Mouse (Mus musculus): ENCODE data around the gene Klk7.

The Klk7 gene

GRCm38 (mm10) chr7:43797333-43797769 lies 13.7 kb upstream of the Klk7 start, which contains the start of gene Klk8:
Gene Klk8, plus strand, starts transcription at chr7:43797577.
- no peak for DNase-seq (ENCODE audit: low read depth)

- no peak for DNase-seq (ENCODE audit: low read depth)
Observed at GRCm38 (mm10) chr7:43797844-43798462, 13.1 kb upstream of the Klk7 start.

- DNase-seq (ENCODE audit: low read depth): no peak
Observed at GRCm38 (mm10) chr7:43799876-43800275, 11.2 kb upstream of the Klk7 start.

GRCm38 (mm10) chr7:43815211-43815610 lies 4.1 kb downstream of the Klk7 start:
- no peak for DNase-seq (ENCODE audit: low read depth)

DNA sequence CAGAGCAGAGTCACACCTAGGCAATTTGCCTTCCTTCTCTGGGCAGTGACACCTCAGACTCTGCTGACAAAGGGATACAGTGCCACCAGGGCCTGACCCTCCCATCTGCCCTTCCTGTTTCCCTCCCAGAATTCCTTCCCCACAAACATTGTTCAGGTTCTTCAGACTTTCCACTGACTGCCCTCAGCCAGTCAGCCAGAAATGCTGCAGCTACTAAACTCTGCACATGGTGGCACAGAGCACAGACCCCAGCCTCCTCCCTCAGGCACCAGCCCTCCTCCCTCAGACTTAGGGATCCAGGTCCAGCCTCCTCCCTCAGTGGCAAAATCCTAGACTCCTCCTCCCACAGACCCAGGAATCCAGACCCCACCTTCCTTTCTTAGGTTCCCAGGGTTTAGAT lies 5.7 kb downstream of the Klk7 start:
- no peak for DNase-seq (ENCODE audit: low read depth)

DNA sequence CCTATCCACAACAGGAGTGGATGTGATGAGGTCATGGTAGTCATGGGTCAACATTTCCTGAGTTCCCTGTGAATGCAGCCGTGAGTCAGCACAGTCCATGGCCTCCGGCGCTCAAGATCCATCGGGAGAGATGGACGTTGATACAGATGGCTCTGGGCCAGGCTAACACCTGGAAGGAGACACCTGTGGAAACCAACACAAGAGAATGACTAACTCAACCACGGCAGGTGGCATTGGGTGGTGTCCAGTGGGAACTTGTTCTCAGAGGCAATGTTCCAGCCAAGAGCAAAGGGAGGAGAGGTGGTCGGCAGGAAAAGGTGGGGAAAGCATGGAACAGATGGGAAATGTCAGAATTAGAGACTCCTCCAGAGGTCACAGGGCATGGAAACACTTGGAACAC lies 10.5 kb downstream of the Klk7 start:
- no peak for DNase-seq (ENCODE audit: low read depth)

DNA sequence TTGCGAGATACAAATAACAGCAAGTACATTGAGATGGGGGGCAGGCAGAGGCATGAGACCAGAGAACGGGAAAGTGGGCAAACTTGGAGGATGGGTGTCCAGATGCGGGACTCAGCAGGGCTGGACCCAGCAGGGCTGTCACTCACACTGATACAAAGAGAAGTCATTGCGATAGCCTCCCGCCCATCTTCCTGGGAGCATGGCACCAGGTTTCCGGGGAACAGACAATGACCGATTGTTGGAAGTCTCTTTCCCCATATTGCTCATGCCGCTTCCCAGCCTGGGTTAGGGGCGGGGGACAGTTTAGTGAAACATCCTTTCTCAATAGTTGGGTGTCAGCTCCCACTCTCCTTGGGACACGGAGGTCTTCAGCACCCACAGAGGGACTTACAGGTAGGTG lies 13.1 kb downstream of the Klk7 start, which contains the start of gene Klk6:
Klk6 (plus strand) TSS at position 301 of the 400 bp plus-strand sequence.
- DNase-seq (ENCODE audit: low read depth): no peak

- DNase-seq (ENCODE audit: low read depth): no peak
Observed at GRCm38 (mm10) chr7:43826056-43826455, 15.0 kb downstream of the Klk7 start.

DNA sequence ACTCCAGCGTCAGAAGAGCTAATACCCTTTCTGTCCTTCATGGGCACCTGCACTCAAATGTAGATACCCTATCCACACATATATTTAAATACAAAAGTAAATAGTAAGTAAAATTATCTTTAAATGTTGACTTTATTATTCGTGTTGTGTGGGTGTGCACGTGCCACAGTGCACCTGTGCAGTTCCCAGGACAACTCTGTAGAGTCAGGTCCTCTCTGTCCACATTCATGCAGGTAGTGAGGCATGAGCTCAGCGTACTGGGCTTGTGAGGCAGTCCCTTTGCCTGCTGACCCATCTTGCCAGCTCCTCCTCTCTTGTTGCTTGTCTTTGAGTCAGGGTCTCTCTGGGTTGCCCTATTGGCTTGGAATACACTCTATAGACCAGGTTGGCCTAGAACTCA lies 16.6 kb downstream of the Klk7 start:
- DNase-seq (ENCODE audit: low read depth): no peak

- no peak for DNase-seq (ENCODE audit: low read depth)
Observed at GRCm38 (mm10) chr7:43829006-43829405, 17.9 kb downstream of the Klk7 start.

DNA sequence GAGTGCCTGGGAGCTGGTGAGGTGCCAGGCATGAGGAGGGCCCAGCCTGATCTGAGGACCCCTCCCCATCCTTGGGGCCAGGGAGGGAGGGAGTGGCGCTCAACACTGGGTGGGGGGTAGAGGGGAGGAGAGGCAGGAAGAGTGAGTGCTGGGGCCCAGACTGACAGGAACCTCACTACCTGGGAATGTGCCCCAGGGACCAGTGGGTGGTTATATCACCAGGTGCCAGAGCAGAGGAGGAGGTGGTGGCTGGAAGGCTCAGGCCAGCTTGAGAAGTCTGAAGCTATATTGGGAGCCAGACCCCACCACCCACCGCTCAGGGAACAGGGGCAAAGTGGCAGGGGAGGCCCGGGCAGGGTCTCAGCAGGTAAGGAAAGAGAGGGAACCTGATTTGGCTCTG lies 30.6 kb downstream of the Klk7 start, which contains the start of gene Klk5:
Klk5 (plus strand) TSS at position 271 of the 400 bp plus-strand sequence.
- DNase-seq (ENCODE audit: low read depth): no peak

DNA sequence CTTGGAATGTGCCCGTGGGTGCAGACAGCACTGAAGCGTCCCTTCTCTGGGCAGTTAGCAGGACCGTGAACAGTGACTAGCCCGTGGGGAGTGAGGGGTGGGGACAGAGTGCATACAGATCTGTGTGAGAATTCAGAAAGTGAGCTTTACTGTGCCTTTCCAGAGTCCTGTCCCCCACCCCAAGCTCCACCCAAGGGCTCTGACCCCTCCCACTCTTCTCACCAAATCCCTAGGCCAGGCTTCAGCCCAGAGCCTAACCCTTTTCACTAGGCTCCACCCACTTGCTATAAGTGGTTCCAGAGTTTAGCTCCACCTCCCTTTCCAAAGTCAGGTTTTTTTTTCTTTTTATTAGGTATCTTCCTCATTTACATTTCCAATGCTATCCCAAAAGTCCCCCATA lies 32.7 kb downstream of the Klk7 start:
- no peak for DNase-seq (ENCODE audit: low read depth)

DNA sequence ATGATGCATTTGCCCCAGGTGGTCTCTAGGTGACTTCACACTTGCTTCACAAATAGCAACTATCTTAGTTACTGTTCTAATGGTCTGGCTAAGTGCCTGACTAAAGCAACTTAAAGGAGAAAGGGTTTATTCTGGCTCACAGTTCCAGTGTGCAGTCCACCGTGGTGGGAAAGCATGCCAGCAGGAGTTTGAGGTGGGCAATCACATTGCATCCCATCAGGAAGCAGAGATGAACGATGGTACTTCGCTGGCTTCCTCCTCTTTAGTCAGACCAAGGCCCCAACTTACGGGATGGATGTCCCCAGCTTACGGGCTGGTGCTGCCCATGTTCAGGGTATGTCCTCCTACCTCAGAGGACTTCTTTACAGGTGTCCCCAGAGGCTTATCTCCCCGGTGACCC lies 40.5 kb downstream of the Klk7 start:
- no peak for DNase-seq (ENCODE audit: low read depth)

DNA sequence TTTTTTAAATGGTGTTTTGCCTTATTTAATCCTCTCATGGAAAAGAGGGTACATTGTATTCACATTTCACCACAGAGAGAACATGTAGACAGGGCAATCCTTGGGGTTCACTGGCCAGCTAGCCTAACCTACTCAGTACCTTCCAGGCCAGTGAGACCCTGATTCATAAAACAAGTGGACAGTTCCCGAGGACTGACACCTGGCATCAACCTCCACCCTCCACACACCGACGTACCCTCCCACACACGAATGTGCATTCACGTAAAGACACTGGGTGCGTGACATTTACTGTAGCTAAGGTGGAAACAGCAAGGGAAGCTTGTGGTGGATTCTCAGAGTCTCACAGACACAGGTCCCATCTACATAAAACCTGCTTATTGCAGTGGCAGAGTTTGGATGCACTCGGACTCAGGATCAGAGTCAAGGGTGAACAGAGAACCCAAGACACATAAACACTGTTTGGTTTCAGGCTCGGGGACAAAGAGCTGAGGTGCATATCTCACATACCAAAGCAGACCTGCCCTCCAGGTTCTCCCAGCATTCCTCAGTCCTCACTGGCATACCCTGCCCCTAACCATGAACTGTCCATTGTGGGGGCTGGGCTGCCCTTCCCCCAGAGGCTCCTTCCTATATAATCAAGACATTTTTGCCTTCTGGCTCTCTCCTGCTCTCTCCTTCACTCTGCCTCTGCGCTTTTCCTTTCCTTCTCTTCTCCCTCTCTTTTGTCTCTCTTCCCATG lies 43.7 kb downstream of the Klk7 start:
- no peak for DNase-seq (ENCODE audit: low read depth)

- no peak for DNase-seq (ENCODE audit: low read depth)
Observed at GRCm38 (mm10) chr7:43855709-43856108, 44.6 kb downstream of the Klk7 start.

DNA sequence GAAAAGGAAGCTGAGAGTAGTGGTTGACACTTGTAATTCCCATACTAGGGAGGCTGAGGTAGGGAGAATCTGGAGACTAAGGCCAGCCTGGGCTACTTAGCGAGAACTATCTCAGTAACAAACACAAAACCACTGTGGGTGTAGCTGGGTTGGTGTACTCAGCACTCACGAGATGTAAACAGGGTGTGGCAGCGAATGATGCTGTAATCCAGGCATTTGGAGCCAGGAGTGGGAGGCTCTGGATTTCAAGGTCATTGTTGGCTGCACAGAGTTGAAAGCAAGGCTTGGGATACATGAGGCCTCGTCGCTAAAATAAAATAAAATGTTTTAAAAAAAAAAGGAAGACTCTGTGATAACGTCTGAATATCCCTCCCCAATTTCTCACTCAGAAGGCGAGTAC lies 45.2 kb downstream of the Klk7 start:
- DNase-seq (ENCODE audit: low read depth): no peak

- no peak for DNase-seq (ENCODE audit: low read depth)
Observed at GRCm38 (mm10) chr7:43857501-43857900, 46.4 kb downstream of the Klk7 start.

DNA sequence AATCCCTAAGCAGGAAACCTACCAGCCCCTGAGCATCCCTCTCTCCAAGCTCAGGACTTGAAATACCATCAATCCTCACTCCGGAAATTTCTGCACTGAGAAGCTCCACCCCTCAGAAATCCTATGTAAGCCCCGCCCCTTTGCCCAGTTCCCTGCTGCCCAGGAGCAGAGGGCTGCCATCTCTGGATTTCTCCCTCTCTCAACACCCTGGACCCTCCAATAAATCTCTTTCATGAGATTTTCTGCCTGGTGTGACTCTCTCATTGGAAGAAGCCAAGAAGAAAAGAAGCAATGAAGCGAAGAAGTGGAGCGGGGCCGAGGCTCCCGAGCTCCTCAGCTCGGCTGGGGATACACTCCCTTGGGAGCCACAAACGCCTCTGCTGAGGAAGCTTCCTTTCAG lies 49.3 kb downstream of the Klk7 start:
- no peak for DNase-seq (ENCODE audit: low read depth)

Data from fibroblast of lung, adult 2 months (primary cell).